Mouse (Mus musculus) cerebellum, adult 9-11 months (tissue): ENCODE measurements around the gene Ralgps2.

Source experiments
- DNase-seq: peaks from one replicate; pipeline ENCODE4 v3.0.0; 2022

Ralgps2 gene

GRCm38 (mm10) chr1:156761430-156761801, 178.0 kb downstream of the Ralgps2 start:
- no peak for DNase-seq

DNA sequence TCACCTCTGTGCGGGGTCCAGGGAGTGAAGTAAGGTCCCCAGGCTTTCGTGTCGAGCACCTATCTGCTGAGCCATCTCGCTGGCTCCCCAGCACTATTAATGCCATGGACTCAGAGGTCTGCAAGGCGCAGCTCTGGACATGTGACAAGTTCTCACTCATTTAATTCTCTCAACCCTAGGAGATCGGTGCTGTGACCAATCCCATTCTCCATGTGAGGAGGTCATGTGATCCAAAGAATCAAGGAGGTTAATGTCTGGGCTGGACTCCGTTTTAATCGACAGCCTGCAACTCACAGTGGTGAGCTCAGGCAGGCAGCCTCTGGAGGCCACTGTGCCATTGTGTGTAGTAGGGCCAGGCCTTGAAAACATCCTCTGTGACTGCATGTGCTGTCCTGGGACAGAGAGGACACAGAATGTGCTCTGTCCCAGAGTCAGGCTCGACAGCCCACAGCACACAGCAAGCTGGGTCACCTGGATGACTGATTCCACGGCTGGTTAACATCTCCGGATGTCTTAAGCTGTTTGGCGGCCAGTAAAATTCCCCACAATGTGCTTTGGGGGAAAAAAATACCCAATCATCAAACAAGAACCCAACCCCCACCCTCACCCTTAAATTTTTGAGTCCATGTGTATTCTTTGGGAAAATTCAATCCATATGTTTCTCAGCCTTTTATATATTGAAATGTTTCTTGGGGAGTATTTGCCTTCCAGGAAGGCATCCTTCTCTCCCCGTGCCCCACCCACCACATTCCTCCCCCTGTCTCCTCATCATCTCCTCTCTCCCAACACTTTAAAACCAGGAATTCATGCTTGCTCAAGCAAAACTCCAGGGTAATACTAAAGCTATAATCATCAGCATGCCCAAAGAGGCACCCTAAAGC, 178.6 kb downstream of the Ralgps2 start:
- DNase-seq: no peak

DNA sequence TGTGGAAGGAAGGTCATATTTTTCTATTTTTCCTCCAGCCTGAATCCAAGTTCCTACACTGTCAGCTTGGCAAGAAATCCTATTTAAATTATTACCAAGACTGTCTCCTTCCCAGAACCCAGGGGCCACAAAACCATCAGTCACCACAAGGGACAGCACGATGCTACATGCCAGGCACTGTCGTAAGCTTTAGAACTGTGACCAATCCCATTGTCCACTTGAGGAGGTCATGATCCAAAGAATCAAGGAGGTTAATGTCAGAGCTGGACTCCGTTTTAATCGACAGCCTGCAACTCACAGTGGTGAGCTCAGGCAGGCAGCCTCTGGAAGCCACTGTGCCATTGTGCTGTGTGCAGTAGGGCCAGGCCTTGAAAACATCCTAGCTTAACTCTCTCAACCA, 181.1 kb downstream of the Ralgps2 start:
- no peak for DNase-seq

DNA sequence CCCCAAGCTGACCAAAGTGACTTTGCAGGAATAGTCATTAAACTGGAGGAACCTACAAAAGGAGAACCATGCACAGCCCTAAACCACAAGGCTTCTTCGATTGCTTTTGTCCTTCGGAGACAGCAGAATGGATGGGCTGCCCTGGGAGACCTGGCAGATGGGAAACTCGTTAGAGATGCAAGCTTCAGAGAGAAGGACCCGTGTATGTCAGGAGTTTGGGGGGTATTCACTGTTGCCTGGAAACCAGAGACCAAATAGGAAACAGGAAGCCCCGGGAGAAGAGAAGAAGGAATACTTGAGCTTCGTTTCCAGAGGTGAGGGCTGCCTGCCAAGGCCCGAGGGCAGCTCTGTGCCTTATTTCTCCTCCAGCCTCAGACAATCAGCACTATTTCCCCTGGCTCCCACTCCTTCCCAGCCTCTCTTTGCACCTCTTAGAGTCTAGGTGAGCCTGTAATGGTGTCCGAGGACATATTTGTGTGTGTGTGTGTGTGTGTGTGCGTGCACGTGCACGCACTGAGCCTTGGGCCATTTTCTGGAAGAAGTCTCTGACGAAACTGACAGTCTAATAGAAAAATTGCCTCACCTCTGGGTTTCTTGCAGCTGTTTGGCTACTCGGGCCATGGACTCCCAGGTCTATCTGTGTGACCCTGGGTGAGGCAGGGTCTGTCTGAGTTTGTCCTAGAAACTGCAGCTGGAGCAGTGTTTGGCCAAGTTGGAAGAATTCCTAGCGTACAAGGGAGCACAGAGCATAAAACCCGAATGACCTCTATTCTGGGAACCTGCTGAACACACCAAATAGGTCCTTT, 184.6 kb downstream of the Ralgps2 start:
- DNase-seq: no peak
